Mouse (Mus musculus): ENCODE measurements at regions not wholly inside any gene's neighbourhood (a gene's known extent, or its start where the extent isn't known, plus 50 kb on each side); places are given as distances from the start of the nearest gene placed in this dataset.

DNA sequence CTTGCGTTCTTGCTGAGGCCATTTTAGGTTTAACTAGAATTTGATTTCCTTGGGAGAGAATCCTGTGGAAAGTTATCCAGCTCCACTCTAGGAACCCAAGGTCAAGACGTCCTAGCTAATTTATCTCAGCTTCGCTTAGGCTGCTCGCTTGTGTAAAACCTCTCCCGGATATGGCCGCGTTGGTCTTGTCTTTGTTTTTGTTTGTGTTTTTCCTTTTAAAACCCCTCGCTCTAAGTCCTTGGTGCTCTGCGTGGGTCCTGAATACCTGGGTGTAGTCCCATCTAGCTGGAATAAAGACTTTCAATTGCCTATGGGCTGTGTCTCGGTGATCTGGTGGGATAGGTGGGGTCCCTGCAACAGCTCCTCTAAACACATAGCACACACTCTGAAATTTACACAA is 144.2 kb downstream of the Ndfip2 start:
- TF ChIP-seq NRF1 (IDR thresholded peaks at IDR 0.05; ENCODE audit: low read depth, low read length) (no peak), USF1 (IDR thresholded peaks at IDR 0.05; ENCODE audit: low read depth, low read length) (no peak), POLR2A (IDR thresholded peaks at IDR 0.05; ENCODE audit: low read depth, low read length) (no peak), CTCF (conservative IDR thresholded peaks at IDR 0.05 in 1 of 2, IDR thresholded peaks at IDR 0.05 in 1 of 2; ENCODE audit: low read depth in 2 of 2, low read length in 2 of 2) (no peak), SMC3 (IDR thresholded peaks at IDR 0.05; ENCODE audit: low read depth, low read length) (no peak), ZC3H11A (IDR thresholded peaks at IDR 0.05; ENCODE audit: low read depth, low read length) (no peak), ELF1 (IDR thresholded peaks at IDR 0.05; ENCODE audit: low read depth, low read length) (no peak), UBTF (IDR thresholded peaks at IDR 0.05; ENCODE audit: low read depth, low read length) (no peak), HCFC1 (IDR thresholded peaks at IDR 0.05; ENCODE audit: low read depth, low read length) (no peak), EP300 (IDR thresholded peaks at IDR 0.05; ENCODE audit: low read length) (no peak), KAT2A (IDR thresholded peaks at IDR 0.05; ENCODE audit: insufficient replicate concordance, low read length) (no peak), MAX (IDR thresholded peaks at IDR 0.05; ENCODE audit: low read length) (no peak), ZKSCAN1 (IDR thresholded peaks at IDR 0.05; ENCODE audit: borderline replicate concordance, low read depth, low read length) (no peak), MYC (IDR thresholded peaks at IDR 0.05; ENCODE audit: low read depth, low read length) (no peak)

Data from CH12.LX (cell line).